Mouse (Mus musculus) ES-E14 (cell line): ENCODE measurements at regions not wholly inside any gene's neighbourhood (a gene's known extent, or its start where the extent isn't known, plus 50 kb on each side); places are given as distances from the start of the nearest gene placed in this dataset.

ENCODE experiments used
- DNase-seq: peaks from one replicate; pipeline ENCODE4 v3.0.0-alpha.2; 2013; ENCODE audit warnings: low read depth, low spot score
- H3K27ac ChIP-seq: 2 replicates; pipeline ENCODE4 v1.5.1; 2012; ENCODE audit warnings: low read depth, mild to moderate bottlenecking, low read length, moderate library complexity, mixed read lengths; ENCODE audit not compliant: poor library complexity, insufficient read depth, severe bottlenecking
- H3K36me3 ChIP-seq: 2 replicates; pipeline ENCODE4 v1.6.1; 2012; ENCODE audit warnings: mild to moderate bottlenecking, low read length, moderate library complexity, mixed read lengths; ENCODE audit not compliant: control insufficient read depth, poor library complexity, insufficient read depth, severe bottlenecking
- H3K4me1 ChIP-seq, 2 experiments: fragments of 150-350 bp in 1 of 2; sonication (generic) in 1 of 2; 2 replicates each; pipeline ENCODE4 v1.6.1; 2012; ENCODE audit warnings: low read length in 2 of 2, mild to moderate bottlenecking in 1 of 2, mixed read lengths in 1 of 2; ENCODE audit not compliant: control insufficient read depth in 2 of 2, insufficient read depth in 2 of 2, poor library complexity in 1 of 2
- H3K4me3 ChIP-seq, 2 experiments: fragments of 150-350 bp in 1 of 2; sonication (generic) in 1 of 2; 2 replicates each; pipeline ENCODE4 v1.5.1; 2012; ENCODE audit warnings: low read length in 2 of 2, low read depth in 1 of 2, mild to moderate bottlenecking in 1 of 2, mixed read lengths in 1 of 2; ENCODE audit not compliant: insufficient read depth in 1 of 2, poor library complexity in 1 of 2, severe bottlenecking in 1 of 2
- H3K9ac ChIP-seq: 2 replicates; pipeline ENCODE4 v1.6.1; 2012; ENCODE audit warnings: low read depth, mild to moderate bottlenecking, low read length, mixed read lengths; ENCODE audit not compliant: poor library complexity, insufficient read depth, severe bottlenecking
- H3K9me3 ChIP-seq: fragments of 150-350 bp; sonication (generic); 2 replicates; pipeline ENCODE4 v1.6.1; 2012; ENCODE audit warnings: low read depth, mild to moderate bottlenecking, low read length; ENCODE audit not compliant: control insufficient read depth, insufficient read depth
- CHD2 ChIP-seq: IDR thresholded peaks from 2 replicates; pipeline ENCODE4 v1.6.1; 2014; ENCODE audit warnings: mild to moderate bottlenecking, low read depth, low read length, inconsistent platforms
- HCFC1 ChIP-seq: IDR thresholded peaks from 2 replicates; pipeline ENCODE4 v1.6.1; 2012; ENCODE audit warnings: low read length, inconsistent platforms, borderline replicate concordance; ENCODE audit not compliant: insufficient read depth
- MAFK ChIP-seq: IDR thresholded peaks from 2 replicates; pipeline ENCODE4 v1.6.1; 2014; ENCODE audit warnings: mild to moderate bottlenecking, low read depth, low read length, inconsistent platforms; ENCODE audit not compliant: insufficient read depth
- ZC3H11A ChIP-seq: IDR thresholded peaks from 2 replicates; pipeline ENCODE4 v1.6.1; 2012; ENCODE audit warnings: low read depth, mild to moderate bottlenecking, inconsistent platforms, low read length, borderline replicate concordance
- ZNF384 ChIP-seq: IDR thresholded peaks from 2 replicates; pipeline ENCODE4 v1.6.1; 2012; ENCODE audit warnings: low read depth, low read length, inconsistent platforms
- in situ Hi-C, 2 experiments: fragments of 600-800 bp; cut with MboI; formaldehyde crosslinking; loops; one replicate each; pipeline ENCODE4 v1.15.1; 2025; ENCODE audit warnings: low sequenced_read_pairs in 2 of 2, inconsistent platforms in 1 of 2; ENCODE audit not compliant: unreplicated experiment in 2 of 2

DNA sequence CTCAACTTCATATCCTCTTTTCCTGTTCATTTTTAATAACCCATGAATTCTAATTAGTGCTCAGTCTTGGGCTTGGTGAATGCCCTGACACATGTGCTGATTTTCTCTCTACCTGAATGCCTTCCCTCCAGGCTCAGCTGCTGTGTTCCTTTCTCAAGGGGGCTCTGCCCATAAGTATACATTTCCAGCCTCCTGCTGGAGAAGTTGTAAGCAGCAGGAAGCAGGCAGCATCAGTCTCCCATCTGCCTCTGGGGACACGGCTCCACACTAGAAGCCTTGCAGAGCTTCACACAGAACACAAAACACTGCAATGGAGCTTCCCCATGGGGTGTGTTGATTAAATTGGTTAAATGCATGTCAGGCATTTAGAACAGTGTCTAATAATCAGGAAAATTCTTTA lies 477.0 kb upstream of the Auts2 start:
- Histone ChIP-seq H3K27ac (no peak overlapping the region), H3K9me3 (no peaks in the 10 kb centered on the region), H3K4me3 (no peak overlapping the region), H3K4me1 (no peaks in the 10 kb centered on the region), H3K9ac (no peak overlapping the region), H3K36me3 (no peaks in the 10 kb centered on the region)
- DNase-seq: no peak
- in situ Hi-C loops: no loop called here
- TF ChIP-seq ZC3H11A (no peak), CHD2 (no peak), MAFK (no peak), ZNF384 (no peak), HCFC1 (no peak)

DNA sequence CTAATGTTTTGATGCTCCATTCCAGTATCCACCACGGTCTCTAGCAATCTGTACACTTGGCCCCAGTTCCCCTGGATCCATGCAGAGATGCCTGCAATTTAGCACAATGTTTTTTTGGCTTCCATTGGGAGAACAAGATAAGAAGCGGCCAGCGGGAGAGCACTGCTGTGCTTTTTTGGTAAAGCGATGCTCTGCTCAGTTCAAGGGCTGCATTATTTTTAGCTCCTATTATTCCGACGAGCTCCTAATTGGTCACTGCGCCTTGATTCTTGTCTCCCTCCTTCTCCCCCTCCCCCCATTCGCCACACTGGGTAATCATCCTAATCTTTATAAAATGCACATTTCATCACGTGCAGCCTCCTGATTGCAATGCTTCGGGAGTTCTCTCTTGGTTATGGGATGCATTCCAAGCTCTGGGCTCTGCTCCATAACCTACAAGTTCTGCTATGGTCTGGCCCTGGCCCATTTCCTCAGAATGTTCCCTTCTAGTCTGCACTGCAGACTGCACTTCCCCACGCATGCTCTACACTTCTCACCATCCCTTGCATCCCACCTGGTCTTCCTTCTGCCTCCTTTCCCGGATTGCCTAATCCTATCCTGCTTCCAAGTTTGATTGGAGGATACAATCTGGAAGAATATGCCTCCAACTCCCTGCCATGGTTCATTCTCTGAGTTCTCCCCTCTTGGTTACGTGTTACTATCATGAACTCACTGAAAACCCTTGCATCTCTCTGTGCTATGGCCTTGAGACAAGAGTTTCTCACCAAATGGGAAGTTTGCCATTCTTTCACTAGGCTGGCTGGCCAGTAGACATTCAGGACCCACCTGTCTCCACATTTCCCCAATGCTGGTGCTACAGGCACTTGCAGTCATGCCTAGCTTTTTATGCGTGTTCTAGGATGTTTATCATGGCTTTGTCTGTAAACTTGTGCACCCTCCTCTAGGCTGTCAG lies 467.8 kb upstream of the Auts2 start:
- no peak overlapping the region for H3K9ac ChIP-seq
- H3K4me1 ChIP-seq: no peaks in the 10 kb centered on the region
- H3K36me3 ChIP-seq: no peaks in the 10 kb centered on the region
- in situ Hi-C loops: no loop called here
- H3K4me3 ChIP-seq: no peak overlapping the region
- no peak for DNase-seq
- H3K9me3 ChIP-seq: no peaks in the 10 kb centered on the region
- H3K27ac ChIP-seq: no peak overlapping the region
- TF ChIP-seq MAFK (no peak), HCFC1 (no peak), ZC3H11A (no peak)

DNA sequence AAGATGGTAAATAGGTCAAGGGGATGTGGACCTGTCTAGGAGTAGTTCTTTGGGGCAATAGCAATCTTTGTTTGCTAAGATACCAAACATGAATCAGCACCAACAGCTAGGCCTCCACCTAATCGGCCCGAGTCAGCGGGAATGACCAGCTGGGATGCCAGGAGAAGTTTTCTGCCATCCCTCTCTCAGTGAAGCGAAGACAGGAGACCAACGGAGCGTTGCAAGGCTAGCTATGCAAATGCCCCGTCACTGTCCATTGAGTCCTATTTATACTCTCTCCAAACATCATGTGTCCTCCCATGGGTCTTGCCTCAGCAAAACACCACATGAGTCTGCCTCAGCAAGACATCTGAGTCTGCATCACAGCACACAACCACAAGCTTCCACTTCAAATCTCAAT lies 439.7 kb upstream of the Auts2 start:
- Histone ChIP-seq H3K4me1 (no peaks in the 10 kb centered on the region), H3K9me3 (no peaks in the 10 kb centered on the region), H3K4me3 (no peak overlapping the region), H3K27ac (no peak overlapping the region), H3K36me3 (no peaks in the 10 kb centered on the region), H3K9ac (no peak overlapping the region)
- in situ Hi-C loops: no loop called here
- no peak for TF ChIP-seq ZNF384
- TF ChIP-seq MAFK: no peak
- no peak for TF ChIP-seq CHD2
- TF ChIP-seq ZC3H11A: no peak
- TF ChIP-seq HCFC1: no peak
- DNase-seq: no peak

DNA sequence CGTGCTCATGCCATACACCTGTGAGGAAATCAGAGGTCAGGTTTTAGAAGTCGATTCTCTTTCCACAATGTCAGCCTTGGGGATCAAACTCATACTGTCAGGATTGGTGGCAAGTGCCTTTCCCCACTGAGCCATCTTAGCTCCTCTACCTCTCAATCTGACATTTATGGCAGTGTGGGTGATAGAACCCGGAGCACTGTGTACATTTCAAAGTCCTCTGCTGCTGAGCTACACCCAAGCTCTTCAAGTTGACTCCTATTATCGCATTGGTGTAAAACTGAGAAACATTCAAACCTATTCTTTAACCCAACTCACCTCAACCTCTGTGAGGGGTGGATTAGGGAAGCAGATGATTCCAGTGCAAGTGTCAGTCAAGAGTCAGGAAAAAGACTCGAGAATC lies 435.9 kb upstream of the Auts2 start:
- Histone ChIP-seq H3K4me3 (no peak overlapping the region), H3K4me1 (no peaks in the 10 kb centered on the region), H3K9ac (no peak overlapping the region), H3K9me3 (no peaks in the 10 kb centered on the region), H3K27ac (no peak overlapping the region), H3K36me3 (no peaks in the 10 kb centered on the region)
- TF ChIP-seq CHD2 (no peak), ZNF384 (no peak), HCFC1 (no peak), MAFK (no peak), ZC3H11A (no peak)
- no peak for DNase-seq
- in situ Hi-C loops: no loop called here
